Mouse (Mus musculus): ENCODE data around the gene Csn2.

The Csn2 gene

GRCm38 (mm10) chr5:87699530-87699929 lies at the start of gene Csn2:
TSS of gene Csn2 (minus strand) at chr5:87699630.
- DNase-seq, result no peak

- DNase-seq, result no peak
Observed at GRCm38 (mm10) chr5:87734821-87735220, 35.4 kb upstream of the Csn2 start.

GRCm38 (mm10) chr5:87705891-87706290 lies 6.5 kb upstream of the Csn2 start:
- DNase-seq, result no peak

- no peak for DNase-seq
Observed at GRCm38 (mm10) chr5:87665908-87666307, 33.5 kb downstream of the Csn2 start, which contains the start of gene Csn1s1. TSS of gene Csn1s1 (plus strand) at chr5:87666208.

- peak; percentile 59 to 72 for DNase-seq
Observed at GRCm38 (mm10) chr5:87642787-87643186, 56.6 kb downstream of the Csn2 start.

All from kidney, postnatal 36 days (tissue).